Mouse (Mus musculus) urinary bladder, postnatal 14 days (tissue): ENCODE measurements around the gene Traf3.

Experiments
- DNase-seq: peaks from one replicate; pipeline ENCODE4 v3.0.0; 2021; ENCODE audit warnings: low spot score

Gene Traf3

DNA sequence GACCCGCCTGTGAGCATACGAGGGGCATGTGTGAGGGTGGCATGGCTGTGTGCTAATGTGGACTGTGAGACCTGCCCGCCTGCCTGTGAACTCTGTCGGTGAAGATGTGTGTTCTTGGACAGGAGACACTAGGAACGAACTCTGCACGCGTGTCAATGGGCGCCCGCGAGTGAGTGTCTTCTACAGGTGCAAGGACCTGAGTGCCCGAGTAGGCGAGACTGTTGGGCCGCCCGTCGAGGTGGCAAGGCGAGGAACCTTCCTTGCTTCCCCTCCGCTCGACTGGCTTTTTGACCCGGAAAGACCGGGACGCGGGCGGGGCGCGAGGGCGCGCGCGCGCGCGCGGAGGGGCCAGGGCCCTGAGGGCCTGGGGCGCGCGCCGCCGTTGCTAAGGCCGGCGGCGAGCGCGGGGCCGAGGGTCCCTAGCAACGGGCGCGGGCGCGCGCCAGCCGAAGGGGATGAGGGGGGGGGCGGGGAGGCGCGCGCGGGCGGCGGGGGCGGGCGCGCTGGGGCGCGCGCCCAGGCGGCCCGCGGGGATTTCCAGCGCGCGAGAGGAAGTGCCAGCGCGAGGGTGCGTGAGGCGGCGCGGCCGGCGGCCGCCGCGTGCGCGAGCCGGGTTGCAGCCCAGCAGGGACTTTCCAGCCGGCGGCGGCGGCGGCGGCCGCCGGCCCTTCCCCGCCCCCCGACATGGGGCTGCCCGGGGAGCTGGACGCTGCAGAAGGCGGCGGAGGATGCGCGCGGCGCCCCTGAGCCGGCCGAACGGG is at the start of gene Traf3:
TSS of gene Traf3 (plus strand) at position 540 of the 761 bp plus-strand sequence.
- peak; percentile 71 for DNase-seq

- DNase-seq: no peak
Measured at GRCm38 (mm10) chr12:111119506-111120085, 46.6 kb upstream of the Traf3 start.

GRCm38 (mm10) chr12:111120976-111121645 is 45.1 kb upstream of the Traf3 start:
- no peak for DNase-seq

- DNase-seq: no peak
Measured at GRCm38 (mm10) chr12:111122332-111122852, 43.8 kb upstream of the Traf3 start.

DNA sequence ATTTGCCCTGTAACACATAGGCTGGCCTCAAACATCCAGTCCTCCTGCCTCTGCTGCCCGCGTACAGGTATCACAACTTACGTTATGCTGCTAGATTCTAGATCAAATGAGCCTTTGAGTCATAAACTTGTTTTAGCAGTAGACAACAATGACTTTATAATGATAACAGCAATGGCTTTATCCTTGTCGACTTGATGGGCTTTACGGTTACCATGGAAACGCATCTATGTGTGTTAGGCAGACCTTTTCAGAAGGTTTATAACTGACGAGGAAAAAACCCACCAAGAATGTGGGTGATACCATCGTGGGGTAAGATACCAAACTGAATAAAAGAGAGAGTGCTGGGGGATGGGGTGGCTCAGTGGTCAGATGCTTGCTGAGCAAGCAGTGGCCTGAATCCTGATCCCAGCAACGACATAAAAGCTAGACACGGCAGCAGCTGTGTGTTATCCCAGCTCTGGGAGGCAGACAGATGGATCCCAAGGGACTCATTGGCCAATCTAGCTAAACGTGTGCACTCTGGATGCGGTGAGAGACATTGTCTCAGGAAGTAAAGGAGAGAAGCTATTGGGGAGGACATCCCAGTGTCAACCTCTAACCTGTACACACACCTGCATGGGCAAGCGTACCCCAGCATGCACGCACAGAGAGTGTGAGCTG is 41.4 kb upstream of the Traf3 start:
- DNase-seq: no peak

DNA sequence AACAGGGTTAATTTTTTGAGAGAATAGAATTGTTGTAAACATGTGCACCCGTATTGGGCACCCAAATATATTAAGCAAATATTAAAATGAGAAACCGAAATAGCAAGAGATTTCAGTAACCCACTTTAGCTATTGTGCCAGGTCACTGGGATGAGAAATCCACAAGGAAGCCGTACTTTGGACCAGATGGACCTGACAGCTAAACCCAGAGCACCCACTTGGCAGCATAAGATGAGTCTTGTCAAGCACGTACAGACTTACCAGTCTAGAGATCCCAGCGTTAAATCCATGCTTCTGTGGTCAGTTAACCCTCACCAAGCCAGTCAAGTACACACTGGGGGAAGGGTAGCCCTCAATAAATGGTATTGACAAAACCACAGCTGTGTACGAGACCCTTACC is 40.5 kb upstream of the Traf3 start:
- DNase-seq: no peak

DNA sequence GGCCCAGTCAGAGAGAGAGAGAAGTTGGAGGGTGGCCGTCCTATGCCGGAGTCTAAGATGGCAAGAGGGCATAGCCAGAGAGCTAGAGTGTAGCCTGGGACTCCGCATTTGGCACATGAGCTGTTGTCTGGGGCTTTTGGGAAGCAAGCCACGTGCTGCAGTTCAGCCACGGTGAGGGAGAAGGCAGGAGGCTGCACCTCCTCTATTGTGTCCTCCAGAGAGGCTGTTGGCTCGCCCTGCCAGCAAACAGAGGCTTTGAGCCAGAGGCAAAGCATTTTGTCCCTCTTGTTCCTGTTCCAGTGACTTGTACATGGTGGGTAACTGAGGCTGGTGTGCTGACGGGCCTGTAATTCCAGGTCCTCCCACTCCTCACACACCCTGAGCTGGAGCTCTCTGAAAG is 32.0 kb upstream of the Traf3 start:
- DNase-seq: no peak

GRCm38 (mm10) chr12:111134791-111135733 is 31.1 kb upstream of the Traf3 start:
- DNase-seq: no peak

DNA sequence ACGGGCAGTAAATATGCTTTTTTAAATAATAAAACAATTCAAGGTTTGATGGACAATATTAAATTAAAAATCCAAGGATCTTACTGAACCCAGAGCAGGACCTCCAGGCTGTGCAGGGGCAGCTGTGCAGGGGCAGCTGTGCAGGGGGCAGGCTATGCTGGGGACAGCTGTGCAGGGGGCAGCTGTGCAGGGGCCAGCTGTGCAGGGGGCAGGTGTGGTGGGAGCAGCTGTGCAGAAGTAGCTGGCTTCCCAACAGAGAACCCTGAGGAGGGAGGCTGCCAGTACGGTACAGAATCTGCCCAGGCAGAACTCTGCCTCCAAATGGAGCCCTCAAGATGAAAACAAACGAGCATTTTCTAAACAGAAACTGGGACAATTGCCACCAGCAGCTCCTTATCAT is 30.2 kb upstream of the Traf3 start:
- no peak for DNase-seq

- no peak for DNase-seq
Measured at GRCm38 (mm10) chr12:111137079-111137478, 29.1 kb upstream of the Traf3 start.

- DNase-seq: no peak
Measured at GRCm38 (mm10) chr12:111143005-111143508, 23.1 kb upstream of the Traf3 start.

DNA sequence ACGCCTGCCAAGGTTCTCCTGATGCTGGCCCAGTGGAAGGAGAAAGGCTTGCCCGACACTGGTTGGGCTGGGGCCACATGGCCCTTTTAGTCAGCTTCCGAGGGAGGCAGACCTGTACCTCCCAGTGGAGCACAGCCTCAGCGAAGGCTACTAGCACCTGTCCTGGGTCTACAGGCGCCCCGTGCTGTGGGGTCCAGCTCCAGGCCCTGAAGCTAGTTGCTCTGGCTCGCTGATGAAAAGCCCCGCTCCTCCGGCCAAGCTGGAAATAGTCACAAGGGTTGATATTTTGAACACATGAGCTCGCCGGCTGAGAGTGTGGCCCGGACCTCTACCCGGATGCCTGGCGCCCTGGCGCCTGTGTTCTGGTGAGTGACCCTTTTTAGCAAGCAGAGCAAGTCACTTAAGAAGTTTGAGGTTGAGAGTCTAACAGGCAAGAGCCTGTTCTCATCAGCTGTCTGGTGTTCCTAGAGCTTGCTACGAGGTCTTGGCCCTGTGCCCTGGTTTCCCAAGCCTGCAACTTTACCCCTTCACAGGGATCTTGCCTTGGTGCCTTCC is 22.6 kb upstream of the Traf3 start:
- peak; percentile 12 for DNase-seq

DNA sequence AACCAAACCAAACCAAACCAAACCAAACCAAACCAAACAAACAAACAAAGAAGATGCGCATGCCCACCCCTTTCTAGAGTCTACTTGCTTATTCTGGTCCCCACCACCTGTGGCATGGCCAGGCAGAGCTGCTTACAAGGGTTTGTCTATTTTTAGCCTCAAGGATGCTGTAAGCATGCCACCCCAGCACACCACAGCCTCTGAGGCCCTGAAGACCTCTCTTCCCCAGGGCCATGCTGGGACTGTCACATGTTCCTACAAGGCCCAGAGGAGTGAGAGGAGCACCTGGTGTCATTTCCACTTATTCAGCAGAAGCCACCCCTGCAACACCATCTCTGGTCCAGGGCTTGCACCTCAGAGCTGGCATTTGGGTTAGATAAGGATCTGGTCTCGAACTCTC is 21.6 kb upstream of the Traf3 start:
- no peak for DNase-seq

DNA sequence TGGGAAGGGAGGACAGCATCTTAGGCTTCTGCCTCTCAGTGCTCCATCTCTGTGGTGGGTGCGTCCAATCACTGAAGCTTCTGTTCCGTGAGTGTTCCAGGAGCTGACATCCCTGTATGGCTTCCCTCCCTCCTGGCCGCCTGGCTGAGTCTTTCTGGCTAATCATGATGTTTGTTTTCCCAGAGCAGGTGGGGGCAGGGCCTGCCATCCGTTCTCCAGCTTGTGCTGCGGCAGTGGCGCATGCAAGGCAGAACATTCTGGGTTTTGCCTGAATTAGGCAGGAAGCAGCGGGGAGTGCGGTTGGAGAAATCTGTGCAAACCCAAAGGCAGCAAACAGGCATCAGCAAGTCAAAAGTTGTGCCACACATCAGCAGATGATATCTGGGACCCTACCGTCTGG is 20.9 kb upstream of the Traf3 start:
- peak; percentile 22 for DNase-seq

DNA sequence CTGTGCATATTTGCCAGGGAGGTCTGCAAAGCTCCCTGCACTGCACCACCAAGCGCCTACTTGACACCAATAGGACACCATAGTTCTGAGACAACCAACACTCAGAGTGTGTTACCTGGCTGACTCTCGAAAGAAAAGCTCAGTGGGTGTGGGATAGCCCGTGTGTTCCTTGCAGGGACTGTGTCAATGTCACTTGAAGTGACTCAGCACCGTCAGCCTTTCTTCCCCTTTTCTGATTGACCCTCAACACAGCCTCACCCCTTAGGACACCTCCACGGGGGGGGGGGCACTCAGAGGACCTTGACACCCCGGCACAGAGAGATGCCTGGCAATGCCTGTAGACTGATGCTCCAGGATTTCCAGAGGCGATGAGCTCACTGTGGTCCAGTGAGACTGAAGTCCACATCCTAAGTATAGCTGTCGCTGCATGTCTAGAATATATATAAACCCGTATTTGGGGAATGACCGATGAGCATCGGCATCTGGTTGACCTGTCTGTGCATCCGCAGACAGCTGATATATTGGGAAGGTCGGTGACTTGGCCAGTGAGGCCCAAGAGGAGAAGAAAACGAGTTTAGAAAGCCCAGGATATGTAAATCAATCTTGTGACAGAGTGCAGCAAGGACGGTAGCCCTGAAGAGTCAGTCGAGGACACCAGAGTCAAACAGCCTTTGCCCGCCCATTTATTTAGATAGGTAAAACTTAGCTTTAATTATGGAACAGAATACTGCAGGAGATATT is 16.5 kb upstream of the Traf3 start:
- DNase-seq: no peak

DNA sequence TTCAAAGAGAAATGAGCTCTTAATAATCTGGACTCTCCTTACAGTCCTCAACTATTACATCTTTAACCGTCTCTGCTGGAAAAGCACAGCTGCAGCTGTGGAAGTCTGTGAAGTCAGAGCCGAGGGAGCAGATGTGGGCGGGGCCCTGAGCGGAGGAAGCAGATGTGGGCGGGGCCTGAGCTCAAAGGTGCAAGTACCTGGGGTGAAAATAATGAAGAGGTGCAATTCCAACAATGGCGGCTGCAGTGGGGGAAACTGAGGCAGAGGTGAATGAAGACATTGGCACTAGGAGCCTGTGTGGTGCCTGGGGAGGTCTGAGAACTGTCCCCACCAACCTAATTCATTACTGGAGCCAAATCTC is 16.0 kb upstream of the Traf3 start:
- DNase-seq: peak; percentile 20

DNA sequence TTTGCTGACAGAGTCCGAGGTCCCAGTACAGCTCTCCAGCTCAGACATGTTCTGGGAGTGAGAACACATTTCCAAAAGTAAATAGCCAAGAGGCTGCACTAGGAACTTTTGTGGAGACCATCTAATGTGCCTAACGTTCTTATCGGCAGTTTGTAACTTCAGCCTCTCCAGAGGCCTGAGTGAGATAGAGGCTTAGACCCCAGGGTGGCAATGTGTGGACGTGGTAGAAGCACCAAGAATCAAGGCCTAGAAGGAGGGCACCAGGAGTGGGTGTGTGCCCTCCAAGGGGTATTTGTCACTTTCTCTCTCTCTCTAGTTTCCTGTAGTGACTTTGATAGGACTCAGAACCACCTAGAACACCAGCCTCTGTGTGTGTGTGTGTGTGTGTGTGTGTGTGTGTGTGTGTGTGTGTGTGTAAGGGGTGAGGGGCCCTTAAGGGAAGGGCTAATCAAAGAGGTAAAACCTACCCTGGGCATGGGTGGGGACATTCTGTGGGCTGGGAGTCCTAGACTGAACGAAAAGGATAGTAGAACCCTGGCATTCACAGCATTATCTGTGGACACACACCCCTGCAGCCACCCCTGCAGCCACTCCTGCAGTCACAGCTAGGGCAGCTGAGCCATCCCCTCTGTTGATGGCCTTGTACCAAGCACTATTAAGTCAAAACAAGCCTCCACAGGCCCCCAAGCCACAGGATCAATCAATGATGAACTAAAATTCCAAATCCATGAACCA is 14.6 kb upstream of the Traf3 start:
- DNase-seq: no peak

DNA sequence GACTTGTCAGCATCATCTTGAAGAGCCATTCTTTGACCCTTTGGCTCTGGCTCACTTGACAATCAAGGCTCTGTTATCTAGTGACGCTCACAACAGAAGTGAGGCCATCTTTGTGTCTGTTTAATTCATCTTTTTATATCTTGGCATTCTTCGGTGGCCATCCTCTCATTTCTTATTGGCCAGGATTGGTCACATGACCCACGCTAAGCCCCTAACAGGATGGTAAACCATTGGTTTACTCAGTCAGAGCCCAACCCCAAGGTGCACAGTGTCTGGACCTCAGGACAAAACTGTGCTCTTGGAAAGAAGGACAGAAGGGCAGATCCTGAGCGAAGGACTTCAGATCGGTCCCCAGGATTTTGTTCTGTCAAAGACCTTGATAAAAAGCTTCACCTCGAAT is 13.6 kb upstream of the Traf3 start:
- no peak for DNase-seq

GRCm38 (mm10) chr12:111152981-111153710 is 13.0 kb upstream of the Traf3 start:
- DNase-seq: no peak
